Mouse (Mus musculus) hindbrain, embryonic 14.5 days (tissue): ENCODE data around the gene Scarf2. TPM values are rescaled to one million over a fixed set of nuclear protein-coding genes. Genes with fewer than 3 reads are reported as not detected.

Experiments
- ATAC-seq: fragments of 200-750 bp; cut with Nextera tagmentation; 2 replicates; pipeline ENCODE4 v1.8.0; 2017; ENCODE audit warnings: moderate number of reproducible peaks, mild to moderate bottlenecking, moderate TSS enrichment, moderate library complexity; ENCODE audit not compliant: low FRiP score
- DNase-seq: peaks from one replicate; pipeline ENCODE4 v3.0.0-alpha.2; 2015; ENCODE audit warnings: low spot score
- H3K27ac ChIP-seq: fragments of 300-500 bp; sonication (generic); 2 replicates; pipeline ENCODE4 v1.5.1; 2014; ENCODE audit warnings: mild to moderate bottlenecking, moderate library complexity
- H3K27me3 ChIP-seq: fragments of 300-500 bp; sonication (generic); 2 replicates; pipeline ENCODE4 v1.6.1; 2014; ENCODE audit warnings: mild to moderate bottlenecking, low read length, mixed read lengths; ENCODE audit not compliant: control insufficient read depth, insufficient read depth
- H3K36me3 ChIP-seq: fragments of 300-500 bp; sonication (generic); replicated peaks from 2 replicates; pipeline ENCODE4 v1.6.1; 2014; ENCODE audit not compliant: control insufficient read depth, insufficient read depth
- H3K4me1 ChIP-seq: fragments of 300-500 bp; sonication (generic); replicated peaks from 2 replicates; pipeline ENCODE4 v1.6.1; 2014; ENCODE audit warnings: antibody characterized with exemption, low read length, mixed read lengths; ENCODE audit not compliant: control insufficient read depth, insufficient read depth
- H3K4me2 ChIP-seq: fragments of 300-500 bp; sonication (generic); replicated peaks from 2 replicates; pipeline ENCODE4 v1.6.1; 2014; ENCODE audit warnings: mild to moderate bottlenecking, moderate library complexity
- H3K4me3 ChIP-seq: fragments of 300-500 bp; sonication (generic); replicated peaks from 2 replicates; pipeline ENCODE4 v1.5.1; 2014; ENCODE audit warnings: mild to moderate bottlenecking, low read length
- H3K9ac ChIP-seq: fragments of 300-500 bp; sonication (generic); 2 replicates; pipeline ENCODE4 v1.6.1; 2014
- H3K9me3 ChIP-seq: fragments of 300-500 bp; sonication (generic); 2 replicates; pipeline ENCODE4 v1.6.1; 2016; ENCODE audit warnings: low read length; ENCODE audit not compliant: control insufficient read depth
- WGBS: fragments of 180-500 bp; shearing (Covaris S2); extraction: QIAGEN DNeasy Blood & Tissue Kit; methylation state at CpG from one replicate; pipeline ENCODE4 v1.1.7; 2014; 5-methylcytosine and 5-hydroxymethylcytosine counted together
- polyA plus RNA-seq: library from polyadenylated mRNA; unstranded; fragments of >200 nt; fragmentation: Nextera tagmentation; extraction: Ambion mirVana; gene quantifications from 2 replicates; pipeline ENCODE4 v1.2.1, GENCODE M21; 2014

The Scarf2 gene
- polyA plus RNA-seq, 1 experiment from 2014 or later, result 3.4 TPM

DNA sequence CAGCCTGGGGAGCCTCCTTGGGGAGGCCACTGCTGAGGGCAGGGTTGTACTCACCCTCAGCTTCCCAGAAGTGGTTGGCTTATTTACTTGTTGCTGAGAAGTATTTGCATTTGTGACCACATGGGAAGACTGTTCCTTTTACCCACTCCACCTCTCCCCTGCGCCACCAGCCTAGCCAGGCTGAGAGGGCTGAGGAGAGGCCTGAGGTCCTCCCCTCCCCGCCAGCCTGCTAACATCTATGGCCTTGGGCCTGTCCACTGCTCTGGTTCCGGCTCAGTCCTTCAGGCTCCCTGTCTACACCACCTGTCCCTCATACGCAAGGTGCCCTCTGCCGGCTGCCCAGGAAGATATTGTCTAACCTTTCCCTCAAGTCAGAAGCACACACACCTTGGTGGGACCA lies 1.4 kb upstream of the Scarf2 start:
- ATAC-seq (peak; percentile 23; the same call in 1 of the 2 replicates), DNase-seq (no peak)
- no peak overlapping the region for H3K27ac ChIP-seq
- H3K9ac ChIP-seq, result no peak overlapping the region
- no peak overlapping the region for H3K4me2 ChIP-seq
- peaks cover 29% of the 10 kb centered on the region for H3K36me3 ChIP-seq
- no peak overlapping the region for H3K4me3 ChIP-seq
- WGBS, result 69% methylated on average over 5 of the region's 5 CpGs
- 0 out of 2 replicates have a peak, but pooled peaks cover 9% of the 10 kb centered on the region for H3K4me1 ChIP-seq
- H3K27me3 ChIP-seq, result peaks cover 53% of the 10 kb centered on the region
- H3K9me3 ChIP-seq, result no peaks in the 10 kb centered on the region

DNA sequence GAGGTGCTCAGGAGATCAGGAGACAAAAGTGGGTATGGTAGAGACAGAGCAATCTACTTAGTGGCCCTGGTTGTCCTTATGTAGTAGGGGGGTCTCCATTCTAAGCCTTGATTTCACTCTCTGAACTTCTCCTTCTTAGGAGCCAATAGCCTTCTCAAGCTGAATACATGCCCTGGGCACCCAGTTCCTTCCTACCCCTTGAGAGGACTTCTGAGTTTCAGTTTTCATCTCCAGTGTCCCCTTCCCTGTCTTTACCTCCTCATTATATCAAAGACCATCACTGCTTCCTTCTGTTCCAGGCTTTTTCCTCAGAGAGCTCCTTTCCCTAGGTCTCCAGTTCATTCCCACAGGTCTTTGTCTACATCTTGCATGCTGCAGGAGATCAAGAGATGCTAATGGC lies 563 bp upstream of the Scarf2 start:
- H3K9ac ChIP-seq, result no peak overlapping the region

DNA sequence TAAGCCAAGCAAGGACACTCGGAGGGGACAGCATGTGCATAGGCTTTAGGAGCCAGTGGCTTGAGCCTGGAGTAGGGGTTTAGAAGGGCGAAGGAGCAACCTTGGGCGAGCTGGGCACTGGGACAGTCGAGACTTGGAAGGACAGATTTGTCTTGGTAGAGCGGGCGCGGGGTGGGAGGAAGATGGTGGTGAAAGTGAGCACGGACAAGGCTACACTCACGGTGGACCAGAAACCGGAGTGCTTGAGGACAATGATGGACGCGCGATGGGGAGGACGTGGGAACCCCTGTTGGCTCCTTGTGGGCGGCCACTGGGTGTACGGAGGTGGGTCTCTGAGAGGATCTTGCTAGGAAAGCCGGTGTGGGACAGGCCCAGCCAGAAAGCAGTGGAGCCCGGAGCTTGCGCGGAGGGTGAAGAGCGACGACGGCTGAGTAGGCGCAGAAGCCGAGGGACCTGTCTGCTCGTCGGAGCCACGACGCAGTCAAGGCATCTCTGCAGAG lies 780 bp downstream of the Scarf2 start:
- WGBS, result 3% methylated on average over 29 of the region's 29 CpGs

More for the DNA sequence above, 563 bp upstream of the Scarf2 start:
- Histone ChIP-seq H3K4me2 (peak overlapping the region; percentile 79), H3K4me3 (peak overlapping the region; percentile 46), H3K36me3 (peaks cover 20% of the 10 kb centered on the region), H3K27ac (no peak overlapping the region), H3K4me1 (0 out of 2 replicates have a peak, but pooled peaks cover 9% of the 10 kb centered on the region), H3K9me3 (no peaks in the 10 kb centered on the region), H3K27me3 (peaks cover 62% of the 10 kb centered on the region)
- DNase-seq, result no peak
- no peak for ATAC-seq

DNA sequence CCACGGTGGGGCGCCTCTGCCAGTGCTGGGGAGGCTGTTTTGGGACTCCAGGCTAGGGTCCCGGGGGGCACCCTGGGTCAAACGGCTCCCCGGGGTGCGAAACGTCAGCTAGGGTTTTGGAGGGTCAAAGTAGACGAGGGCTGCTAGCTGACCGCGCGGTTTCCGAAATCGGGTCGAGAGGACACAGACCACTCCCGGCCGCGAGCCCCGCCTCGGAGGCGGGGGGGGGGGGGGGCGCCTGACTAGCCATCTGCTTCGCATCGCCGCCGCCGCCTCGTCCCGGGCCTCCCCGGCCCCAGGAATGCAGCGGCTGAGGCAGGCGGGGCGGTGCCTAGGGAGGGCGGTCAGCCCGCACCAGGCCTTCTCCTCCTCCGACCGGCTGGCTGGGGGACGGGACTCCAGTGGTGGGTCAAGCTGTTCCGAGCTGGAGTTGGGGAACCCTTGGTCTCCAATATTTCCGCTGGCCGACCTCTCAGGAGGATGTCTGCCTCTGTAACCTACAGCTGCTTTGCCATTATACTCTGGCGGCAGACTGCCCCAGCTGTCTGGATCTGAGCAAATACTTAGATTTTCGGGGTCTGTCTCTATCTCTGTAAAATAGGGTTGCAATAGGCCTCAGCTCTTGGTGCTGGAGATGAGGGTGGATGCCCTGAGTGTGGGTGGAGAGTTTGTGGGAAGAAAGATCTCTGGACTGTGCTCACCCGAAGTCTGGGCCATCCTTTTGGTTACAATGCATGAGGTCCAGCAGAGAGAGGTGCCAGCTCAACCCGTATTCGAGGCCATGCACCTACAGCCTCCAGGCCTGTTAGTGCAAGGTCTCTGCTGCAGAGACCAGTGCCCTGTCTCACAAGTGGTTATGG lies 1.5 kb downstream of the Scarf2 start:
- Histone ChIP-seq H3K9ac (peak overlapping the region; percentile 61; the same call in 1 of the 2 replicates), H3K9me3 (no peaks in the 10 kb centered on the region), H3K27me3 (peaks cover 82% of the 10 kb centered on the region), H3K4me3 (peak overlapping the region; percentile 46), H3K27ac (no peak overlapping the region), H3K4me2 (peak overlapping the region; percentile 79), H3K4me1 (peaks cover 21% of the 10 kb centered on the region), H3K36me3 (peaks cover 2% of the 10 kb centered on the region; the same call in 1 of the 2 replicates)
- WGBS, result 2% methylated on average over 32 of the region's 45 CpGs
- DNase-seq (no peak), ATAC-seq (no peak)

More for the DNA sequence above, 780 bp downstream of the Scarf2 start:
- ATAC-seq (no peak), DNase-seq (no peak)
- Histone ChIP-seq H3K4me3 (peak overlapping the region; percentile 46), H3K4me2 (peak overlapping the region; percentile 79), H3K9me3 (no peaks in the 10 kb centered on the region), H3K27ac (no peak overlapping the region), H3K36me3 (peaks cover 7% of the 10 kb centered on the region; the same call in 1 of the 2 replicates), H3K27me3 (peaks cover 75% of the 10 kb centered on the region), H3K9ac (peak overlapping the region; percentile 61; the same call in 1 of the 2 replicates), H3K4me1 (peaks cover 15% of the 10 kb centered on the region)

DNA sequence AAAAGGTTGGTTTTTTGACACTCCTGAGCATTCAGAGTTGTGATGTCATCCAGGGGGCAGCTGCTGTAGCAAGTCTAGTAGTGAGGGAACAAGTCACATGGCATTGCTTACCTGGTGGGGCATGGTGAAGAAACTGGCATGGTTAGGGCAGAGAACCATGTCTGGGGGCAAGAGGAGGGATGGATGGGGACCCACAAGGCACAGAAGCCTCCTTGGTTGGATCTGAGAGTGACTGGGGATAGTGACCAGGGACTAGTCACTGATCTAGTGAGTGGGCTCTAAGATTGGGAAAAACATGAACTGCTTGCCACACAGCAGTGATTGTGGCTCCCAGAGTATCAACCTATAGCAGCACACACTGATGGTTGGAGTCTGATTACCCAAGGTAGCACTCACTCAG lies 2.5 kb downstream of the Scarf2 start:
- no peaks in the 10 kb centered on the region for H3K36me3 ChIP-seq
- H3K4me3 ChIP-seq, result no peak overlapping the region
- peaks cover 28% of the 10 kb centered on the region for H3K4me1 ChIP-seq
- no peak overlapping the region for H3K27ac ChIP-seq
- ATAC-seq, result no peak
- H3K9me3 ChIP-seq, result no peaks in the 10 kb centered on the region
- H3K27me3 ChIP-seq, result peaks cover 92% of the 10 kb centered on the region
- no peak overlapping the region for H3K9ac ChIP-seq
- DNase-seq, result no peak
- H3K4me2 ChIP-seq, result no peak overlapping the region

DNA sequence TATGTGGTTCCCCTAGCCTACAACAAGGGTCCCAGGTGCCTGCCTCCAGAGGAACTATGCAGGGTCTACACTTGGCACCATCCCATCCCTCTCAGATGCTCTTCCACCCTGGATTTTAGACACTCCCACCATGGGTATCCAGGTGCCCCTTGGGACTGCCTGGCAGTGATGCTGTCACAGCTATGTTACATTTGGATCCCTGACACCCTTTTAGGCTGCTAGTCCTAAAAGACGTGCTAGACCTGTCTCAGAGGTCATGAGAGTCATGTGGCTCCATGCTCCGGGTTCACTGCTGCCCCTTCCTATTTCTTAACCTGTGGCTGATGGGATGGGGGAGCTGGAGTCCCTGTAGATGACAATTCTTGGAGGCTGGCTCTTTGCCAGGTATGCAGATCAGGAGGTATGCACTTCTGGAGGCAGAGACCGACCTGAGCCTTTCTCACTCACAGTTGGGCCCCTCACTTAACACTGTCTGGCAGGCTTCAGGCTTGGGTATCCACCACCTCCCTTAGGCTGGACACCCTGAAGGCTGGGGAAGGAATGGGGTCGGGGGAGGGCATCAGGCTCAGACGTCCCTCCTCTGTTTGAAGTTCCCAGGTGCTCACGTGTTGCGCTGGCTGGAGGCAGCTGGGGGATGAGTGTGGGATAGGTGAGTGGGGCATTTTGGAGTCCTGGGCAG lies 4.8 kb downstream of the Scarf2 start:
- Histone ChIP-seq H3K9ac (no peak overlapping the region), H3K4me2 (peak overlapping the region; percentile 64), H3K36me3 (no peaks in the 10 kb centered on the region), H3K27ac (no peak overlapping the region), H3K27me3 (peaks cover 95% of the 10 kb centered on the region), H3K4me1 (peaks cover 37% of the 10 kb centered on the region), H3K9me3 (no peaks in the 10 kb centered on the region), H3K4me3 (peak overlapping the region; percentile 33; the same call in 1 of the 2 replicates)
- WGBS, result 1% methylated on average over 7 of the region's 7 CpGs
- no peak for ATAC-seq
- DNase-seq, result no peak

DNA sequence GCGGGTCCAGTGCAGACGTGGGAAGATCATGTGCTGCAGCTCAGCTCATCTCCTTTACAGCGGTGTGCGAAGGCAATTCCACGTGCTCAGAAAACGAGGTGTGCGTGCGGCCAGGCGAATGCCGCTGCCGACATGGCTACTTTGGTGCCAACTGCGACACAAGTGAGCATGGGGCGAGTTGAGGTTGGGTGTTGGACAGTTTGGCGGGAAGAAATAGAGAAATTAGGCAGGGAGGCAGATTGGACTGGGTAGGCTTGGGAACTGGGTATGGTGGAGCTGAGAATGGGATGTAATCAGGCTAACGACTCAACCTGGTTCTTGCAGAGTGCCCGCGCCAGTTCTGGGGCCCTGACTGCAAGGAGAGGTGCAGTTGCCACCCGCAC lies 5.4 kb downstream of the Scarf2 start:
- peaks cover 32% of the 10 kb centered on the region for H3K4me1 ChIP-seq
- H3K9ac ChIP-seq, result peak overlapping the region; percentile 46; the same call in 1 of the 2 replicates
- peak overlapping the region; percentile 64 for H3K4me2 ChIP-seq
- H3K27me3 ChIP-seq, result peaks cover 92% of the 10 kb centered on the region
- ATAC-seq, result no peak
- no peak overlapping the region for H3K27ac ChIP-seq
- no peak for DNase-seq
- H3K4me3 ChIP-seq, result peak overlapping the region; percentile 33
- H3K36me3 ChIP-seq, result no peaks in the 10 kb centered on the region
- WGBS, result 5% methylated on average over 18 of the region's 18 CpGs
- no peaks in the 10 kb centered on the region for H3K9me3 ChIP-seq

DNA sequence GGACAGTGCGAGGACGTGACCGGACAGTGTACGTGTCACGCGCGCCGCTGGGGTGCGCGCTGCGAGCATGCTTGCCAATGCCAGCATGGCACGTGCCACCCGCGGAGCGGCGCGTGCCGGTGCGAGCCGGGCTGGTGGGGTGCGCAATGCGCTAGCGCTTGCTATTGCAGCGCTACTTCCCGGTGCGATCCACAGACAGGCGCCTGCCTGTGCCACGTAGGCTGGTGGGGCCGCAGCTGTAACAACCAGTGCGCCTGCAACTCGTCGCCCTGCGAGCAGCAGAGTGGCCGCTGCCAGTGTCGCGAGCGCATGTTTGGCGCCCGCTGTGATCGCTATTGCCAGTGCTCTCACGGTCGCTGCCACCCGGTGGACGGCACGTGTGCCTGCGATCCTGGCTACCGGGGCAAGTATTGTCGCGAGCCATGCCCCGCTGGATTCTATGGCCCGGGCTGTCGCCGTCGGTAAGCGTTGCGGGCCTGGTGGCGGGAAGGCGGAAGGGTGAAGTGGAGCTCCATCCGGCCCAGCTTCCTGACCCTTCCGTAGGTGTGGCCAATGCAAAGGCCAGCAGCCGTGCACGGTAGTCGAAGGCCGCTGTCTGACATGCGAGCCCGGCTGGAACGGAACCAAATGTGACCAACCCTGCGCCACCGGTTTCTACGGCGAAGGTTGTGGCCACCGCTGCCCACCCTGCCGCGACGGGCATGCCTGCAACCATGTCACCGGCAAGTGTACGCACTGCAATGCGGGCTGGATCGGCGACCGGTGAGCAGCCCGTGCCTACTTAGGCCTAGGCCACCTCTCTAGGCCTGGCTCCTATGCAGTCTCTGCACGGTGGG lies 6.0 kb downstream of the Scarf2 start:
- H3K27ac ChIP-seq, result no peak overlapping the region
- WGBS, result 2% methylated on average over 81 of the region's 83 CpGs

More for the DNA sequence above, 6.0 kb downstream of the Scarf2 start:
- no peak for ATAC-seq
- H3K4me2 ChIP-seq, result peak overlapping the region; percentile 64
- peak overlapping the region; percentile 46; the same call in 1 of the 2 replicates for H3K9ac ChIP-seq
- no peaks in the 10 kb centered on the region for H3K9me3 ChIP-seq
- peaks cover 86% of the 10 kb centered on the region for H3K27me3 ChIP-seq
- peak overlapping the region; percentile 33 for H3K4me3 ChIP-seq
- peaks cover 37% of the 10 kb centered on the region for H3K4me1 ChIP-seq
- no peaks in the 10 kb centered on the region for H3K36me3 ChIP-seq
- DNase-seq, result peak; percentile 40
